Mouse (Mus musculus) spleen, adult 2 months (tissue): ENCODE results near the gene Gm9936.

Source experiments
- CTCF ChIP-seq: fragments of 200-500 bp; IDR thresholded peaks from 2 replicates; pipeline ENCODE4 v1.5.1; 2011; ENCODE audit warnings: mild to moderate bottlenecking, inconsistent platforms; ENCODE audit not compliant: insufficient read depth, insufficient read length, insufficient replicate concordance; ENCODE audit errors: extremely low read depth
- POLR2A ChIP-seq: fragments of 200-500 bp; IDR thresholded peaks from 2 replicates; pipeline ENCODE4 v1.6.1; 2011; ENCODE audit warnings: low read depth, low read length, inconsistent platforms

DNA sequence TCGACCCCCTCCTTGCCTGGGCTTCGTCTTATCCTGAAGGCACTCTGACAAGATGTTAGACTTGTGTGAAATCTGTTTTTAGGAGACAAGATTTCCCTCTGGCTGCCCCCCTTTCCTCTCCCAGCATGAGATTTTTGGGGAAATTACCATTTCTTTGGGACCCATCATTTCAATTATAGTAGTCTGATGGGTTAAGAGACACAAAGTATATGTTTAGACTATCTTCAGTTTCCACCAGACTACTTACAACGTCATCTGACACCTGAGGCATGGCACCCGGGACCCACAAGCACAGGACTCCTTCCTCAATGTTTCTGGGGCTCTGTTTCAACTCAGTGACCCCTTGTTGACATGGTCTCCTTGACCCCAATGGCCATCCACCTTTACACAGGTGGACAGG, 37.1 kb upstream of the Gm9936 start:
- TF ChIP-seq CTCF = no peak
- TF ChIP-seq POLR2A = no peak
